Mouse (Mus musculus) neural tube, embryonic 11.5 days (tissue): Measurements from ENCODE around the gene Urgcp. TPM values are rescaled to one million over a fixed set of nuclear protein-coding genes. Genes with fewer than 3 reads are reported as not detected.

Experiments
- ATAC-seq: fragments of 200-750 bp; cut with Nextera tagmentation; 2 replicates; pipeline ENCODE4 v1.8.0; 2017; ENCODE audit warnings: moderate number of reproducible peaks, mild to moderate bottlenecking, moderate TSS enrichment, moderate library complexity; ENCODE audit not compliant: insufficient read depth, low FRiP score, low TSS enrichment
- DNase-seq: peaks from one replicate; pipeline ENCODE4 v3.0.0-alpha.2; 2015; ENCODE audit warnings: low spot score
- H3K27ac ChIP-seq: fragments of 300-500 bp; sonication (generic); 2 replicates; pipeline ENCODE4 v1.5.1; 2014; ENCODE audit warnings: low read depth, mild to moderate bottlenecking, low read length
- H3K27me3 ChIP-seq: fragments of 300-500 bp; sonication (generic); 2 replicates; pipeline ENCODE4 v1.6.1; 2014; ENCODE audit warnings: mild to moderate bottlenecking, low read length, mixed read lengths; ENCODE audit not compliant: control insufficient read depth, insufficient read depth
- H3K36me3 ChIP-seq: fragments of 300-500 bp; sonication (generic); 2 replicates; pipeline ENCODE4 v1.6.1; 2014; ENCODE audit warnings: mild to moderate bottlenecking, low read length, moderate library complexity, mixed read lengths; ENCODE audit not compliant: control insufficient read depth, insufficient read depth
- H3K4me1 ChIP-seq: fragments of 300-500 bp; sonication (generic); 2 replicates; pipeline ENCODE4 v1.6.1; 2014; ENCODE audit warnings: low read length, mixed read lengths; ENCODE audit not compliant: control insufficient read depth, insufficient read depth
- H3K4me2 ChIP-seq: fragments of 300-500 bp; sonication (generic); 2 replicates; pipeline ENCODE4 v1.6.1; 2014; ENCODE audit warnings: low read depth, mild to moderate bottlenecking, moderate library complexity
- H3K4me3 ChIP-seq: fragments of 300-500 bp; sonication (generic); 2 replicates; pipeline ENCODE4 v1.5.1; 2014; ENCODE audit warnings: low read depth, low read length
- H3K9ac ChIP-seq: fragments of 300-500 bp; sonication (generic); 2 replicates; pipeline ENCODE4 v1.6.1; 2014; ENCODE audit warnings: mild to moderate bottlenecking, low read length
- H3K9me3 ChIP-seq: fragments of 300-500 bp; sonication (generic); 2 replicates; pipeline ENCODE4 v1.6.1; 2016; ENCODE audit warnings: low read length; ENCODE audit not compliant: control insufficient read depth
- WGBS: fragments of 180-500 bp; shearing (Covaris S2); extraction: QIAGEN DNeasy Blood & Tissue Kit; methylation state at CpG from one replicate; pipeline ENCODE4 v1.1.7; 2014; 5-methylcytosine and 5-hydroxymethylcytosine counted together
- polyA plus RNA-seq: library from polyadenylated mRNA; unstranded; fragments of >200 nt; fragmentation: Nextera tagmentation; extraction: Ambion mirVana; gene quantifications from 2 replicates; pipeline ENCODE4 v1.2.1, GENCODE M21; 2014

Gene Urgcp
- polyA plus RNA-seq, 1 experiment from 2014 or later: 16.5 TPM

- Histone ChIP-seq H3K27me3 (no peaks in the 10 kb centered on the region), H3K4me1 (no peaks in the 10 kb centered on the region), H3K9ac (no peak overlapping the region), H3K27ac (no peak overlapping the region), H3K36me3 (peaks cover 17% of the 10 kb centered on the region), H3K4me3 (no peak overlapping the region), H3K9me3 (no peaks in the 10 kb centered on the region), H3K4me2 (no peak overlapping the region)
- DNase-seq (peak; percentile 8), ATAC-seq (no peak)
- 92% methylated on average over 16 of the region's 16 CpGs for WGBS
Observed at GRCm38 (mm10) chr11:5801511-5801910, 39.3 kb upstream of the Urgcp start.

- 92% methylated on average over 17 of the region's 17 CpGs for WGBS
- Histone ChIP-seq H3K9me3 (no peaks in the 10 kb centered on the region), H3K4me2 (no peak overlapping the region), H3K27me3 (no peaks in the 10 kb centered on the region), H3K27ac (no peak overlapping the region), H3K9ac (no peak overlapping the region), H3K4me3 (no peak overlapping the region), H3K4me1 (no peaks in the 10 kb centered on the region), H3K36me3 (peaks cover 26% of the 10 kb centered on the region)
- ATAC-seq (no peak), DNase-seq (peak; percentile 0)
Observed at GRCm38 (mm10) chr11:5799621-5800490, 37.7 kb upstream of the Urgcp start.

GRCm38 (mm10) chr11:5797928-5798327 is 35.8 kb upstream of the Urgcp start:
- H3K27me3 ChIP-seq: no peaks in the 10 kb centered on the region
- no peak for ATAC-seq
- peaks cover 28% of the 10 kb centered on the region for H3K36me3 ChIP-seq
- no peak for DNase-seq
- 93% methylated on average over 5 of the region's 5 CpGs for WGBS
- H3K4me1 ChIP-seq: no peaks in the 10 kb centered on the region
- H3K4me2 ChIP-seq: no peak overlapping the region
- no peak overlapping the region for H3K9ac ChIP-seq
- H3K27ac ChIP-seq: no peak overlapping the region
- H3K4me3 ChIP-seq: no peak overlapping the region
- no peaks in the 10 kb centered on the region for H3K9me3 ChIP-seq

GRCm38 (mm10) chr11:5797371-5797770 is 35.2 kb upstream of the Urgcp start:
- H3K36me3 ChIP-seq: peaks cover 28% of the 10 kb centered on the region
- no peaks in the 10 kb centered on the region for H3K27me3 ChIP-seq
- no peaks in the 10 kb centered on the region for H3K4me1 ChIP-seq
- H3K9me3 ChIP-seq: no peaks in the 10 kb centered on the region
- no peak for DNase-seq
- no peak overlapping the region for H3K9ac ChIP-seq
- no peak for ATAC-seq
- no peak overlapping the region for H3K27ac ChIP-seq
- WGBS: 91% methylated on average over 11 of the region's 11 CpGs
- no peak overlapping the region for H3K4me2 ChIP-seq
- no peak overlapping the region for H3K4me3 ChIP-seq

GRCm38 (mm10) chr11:5796939-5797338 is 34.8 kb upstream of the Urgcp start:
- no peak overlapping the region for H3K27ac ChIP-seq
- no peaks in the 10 kb centered on the region for H3K27me3 ChIP-seq
- H3K36me3 ChIP-seq: peaks cover 30% of the 10 kb centered on the region
- no peak overlapping the region for H3K4me3 ChIP-seq
- no peaks in the 10 kb centered on the region for H3K4me1 ChIP-seq
- DNase-seq: no peak
- no peak for ATAC-seq
- no peaks in the 10 kb centered on the region for H3K9me3 ChIP-seq
- WGBS: 90% methylated on average over 15 of the region's 15 CpGs
- H3K9ac ChIP-seq: no peak overlapping the region
- no peak overlapping the region for H3K4me2 ChIP-seq

GRCm38 (mm10) chr11:5795706-5796105 is 33.5 kb upstream of the Urgcp start:
- no peaks in the 10 kb centered on the region for H3K27me3 ChIP-seq
- no peak overlapping the region for H3K4me3 ChIP-seq
- H3K36me3 ChIP-seq: peaks cover 29% of the 10 kb centered on the region
- H3K27ac ChIP-seq: no peak overlapping the region
- DNase-seq: no peak
- H3K4me1 ChIP-seq: no peaks in the 10 kb centered on the region
- WGBS: 94% methylated on average over 7 of the region's 7 CpGs
- H3K4me2 ChIP-seq: no peak overlapping the region
- no peaks in the 10 kb centered on the region for H3K9me3 ChIP-seq
- H3K9ac ChIP-seq: no peak overlapping the region
- ATAC-seq: no peak

DNA sequence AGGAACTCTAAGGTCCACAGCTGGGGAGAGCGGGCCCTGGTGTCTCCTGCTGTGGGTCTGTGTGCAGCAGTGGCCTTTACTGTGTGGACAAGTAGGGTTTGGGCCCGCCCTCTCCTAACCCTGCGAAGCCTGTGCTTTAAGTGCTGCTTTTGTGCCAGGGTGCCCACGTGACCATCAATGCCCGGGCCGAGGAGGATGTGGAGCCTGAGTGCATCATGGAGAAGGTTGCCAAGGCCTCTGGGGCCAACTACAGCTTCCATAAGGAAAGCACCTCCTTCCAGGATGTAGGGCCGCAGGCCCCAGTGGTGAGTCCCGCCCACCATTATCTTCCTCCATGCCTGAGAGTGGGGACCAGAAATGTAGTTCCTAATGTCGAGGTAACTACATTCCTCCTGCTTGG is 33.1 kb upstream of the Urgcp start:
- Histone ChIP-seq H3K4me3 (no peak overlapping the region), H3K9me3 (no peaks in the 10 kb centered on the region), H3K4me2 (no peak overlapping the region), H3K9ac (no peak overlapping the region), H3K27me3 (no peaks in the 10 kb centered on the region), H3K4me1 (no peaks in the 10 kb centered on the region), H3K36me3 (peaks cover 29% of the 10 kb centered on the region), H3K27ac (no peak overlapping the region)
- 95% methylated on average over 9 of the region's 9 CpGs for WGBS
- ATAC-seq (no peak), DNase-seq (no peak)

- Histone ChIP-seq H3K9me3 (no peaks in the 10 kb centered on the region), H3K4me1 (peaks cover 13% of the 10 kb centered on the region), H3K27ac (no peak overlapping the region), H3K9ac (no peak overlapping the region), H3K27me3 (no peaks in the 10 kb centered on the region), H3K4me3 (no peak overlapping the region), H3K4me2 (no peak overlapping the region), H3K36me3 (peaks cover 9% of the 10 kb centered on the region)
- no peak for DNase-seq
- WGBS: 100% methylated on average over 1 of the region's 1 CpGs
- no peak for ATAC-seq
Observed at GRCm38 (mm10) chr11:5790431-5790830, 28.3 kb upstream of the Urgcp start.

- Histone ChIP-seq H3K4me3 (no peak overlapping the region), H3K4me2 (peak overlapping the region; percentile 65), H3K9ac (peak overlapping the region; percentile 5; the same call in 1 of the 2 replicates), H3K9me3 (no peaks in the 10 kb centered on the region), H3K27ac (no peak overlapping the region), H3K27me3 (no peaks in the 10 kb centered on the region), H3K4me1 (peaks cover 13% of the 10 kb centered on the region), H3K36me3 (peaks cover 5% of the 10 kb centered on the region)
- ATAC-seq: no peak
- 91% methylated on average over 3 of the region's 3 CpGs for WGBS
- DNase-seq: no peak
Observed at GRCm38 (mm10) chr11:5789754-5790333, 27.7 kb upstream of the Urgcp start.
